Mouse (Mus musculus) cerebellum, adult 2 months (tissue): ENCODE measurements around the gene Ints7. TPM values are rescaled to one million over a fixed set of nuclear protein-coding genes. Genes with fewer than 3 reads are reported as not detected.

ENCODE experiments used
- DNase-seq, 2 experiments: peaks; one replicate each; pipeline ENCODE4 v3.0.0; 2021
- H3K27ac ChIP-seq: fragments of 200-500 bp; 2 replicates; pipeline ENCODE4 v1.5.1; 2012; ENCODE audit warnings: low read length, control low read depth, inconsistent platforms; ENCODE audit not compliant: insufficient read depth
- H3K27me3 ChIP-seq: fragments of 200-500 bp; 2 replicates; pipeline ENCODE4 v1.6.1; 2012; ENCODE audit warnings: inconsistent platforms, mild to moderate bottlenecking, low read length, moderate library complexity; ENCODE audit not compliant: control insufficient read depth, insufficient read depth
- H3K4me1 ChIP-seq: fragments of 200-500 bp; 2 replicates; pipeline ENCODE4 v1.6.1; 2011; ENCODE audit warnings: low read length; ENCODE audit not compliant: control insufficient read depth, insufficient read depth
- H3K4me3 ChIP-seq: fragments of 200-500 bp; replicated peaks from 2 replicates; pipeline ENCODE3; 2011; ENCODE audit warnings: mild to moderate bottlenecking, low read depth, low read length, control low read depth; ENCODE audit not compliant: insufficient read depth
- CTCF ChIP-seq: fragments of 200-500 bp; IDR thresholded peaks from 2 replicates; pipeline ENCODE4 v1.5.1; 2011; ENCODE audit warnings: low read depth, mild to moderate bottlenecking, control low read depth, low read length, moderate library complexity, borderline replicate concordance; ENCODE audit not compliant: insufficient read depth
- POLR2A ChIP-seq: fragments of 200-500 bp; IDR thresholded peaks from 2 replicates; pipeline ENCODE4 v1.6.1; 2011; ENCODE audit warnings: low read length, control low read depth, borderline replicate concordance; ENCODE audit not compliant: insufficient read depth
- WGBS: fragments of 180-500 bp; shearing (Covaris S2); methylation state at CpG from one replicate; pipeline ENCODE4 v1.1.7; 2018; 5-methylcytosine and 5-hydroxymethylcytosine counted together
- polyA plus RNA-seq: library from polyadenylated mRNA; depleted of rRNA; stranded (reverse); fragments of >200 nt; gene quantifications from 2 replicates; pipeline ENCODE4 v1.2.3, GENCODE M21; 2012

Gene Ints7
- polyA plus RNA-seq, 1 experiment = 34.5 TPM

DNA sequence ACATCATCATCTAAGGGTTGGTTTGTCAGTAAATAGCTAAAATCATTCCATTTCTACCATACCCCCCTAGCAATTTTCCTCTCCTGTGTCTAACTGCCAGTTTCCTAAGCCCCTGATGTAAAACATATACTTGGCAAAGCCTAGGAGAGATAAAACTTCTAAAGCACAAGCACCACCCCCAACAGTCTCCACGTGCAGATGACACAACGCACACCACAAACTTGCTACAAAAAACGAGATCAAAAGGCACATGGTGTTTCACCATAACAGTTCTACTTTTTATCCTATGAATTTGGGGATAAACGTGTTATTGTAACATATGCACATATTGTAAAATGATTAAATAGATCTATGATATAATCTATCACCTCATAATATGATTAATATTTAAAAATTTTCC lies 33.8 kb upstream of the Ints7 start:
- TF ChIP-seq CTCF (no peak), POLR2A (no peak)
- H3K4me1 ChIP-seq = no peaks in the 10 kb centered on the region
- DNase-seq = no peak
- H3K4me3 ChIP-seq = no peak overlapping the region
- no peaks in the 10 kb centered on the region for H3K27me3 ChIP-seq
- 90% methylated on average over 4 of the region's 4 CpGs for WGBS
- H3K27ac ChIP-seq = no peak overlapping the region

DNA sequence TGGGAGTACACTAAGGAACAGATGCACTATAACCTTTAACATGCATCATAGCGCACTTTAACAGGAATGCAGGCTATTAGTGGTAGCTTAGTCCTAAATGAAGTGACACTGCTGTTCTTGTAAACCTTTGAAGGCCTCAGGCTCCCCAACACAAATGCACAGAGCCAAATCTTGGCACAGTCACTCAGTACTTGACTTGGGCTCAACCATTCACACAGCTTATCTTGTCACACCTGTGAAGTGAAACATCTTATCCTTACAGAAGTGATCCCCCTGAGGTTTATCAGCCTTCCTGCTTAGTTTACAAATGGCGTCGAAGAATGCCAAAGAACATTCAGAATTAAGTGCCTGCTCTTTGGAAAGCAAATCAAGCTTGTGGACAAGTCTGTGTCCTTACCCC lies 31.7 kb upstream of the Ints7 start:
- WGBS = 92% methylated on average over 3 of the region's 3 CpGs
- Histone ChIP-seq H3K27ac (no peak overlapping the region), H3K27me3 (no peaks in the 10 kb centered on the region), H3K4me1 (no peaks in the 10 kb centered on the region), H3K4me3 (no peak overlapping the region)
- DNase-seq = no peak
- TF ChIP-seq POLR2A (no peak), CTCF (no peak)

DNA sequence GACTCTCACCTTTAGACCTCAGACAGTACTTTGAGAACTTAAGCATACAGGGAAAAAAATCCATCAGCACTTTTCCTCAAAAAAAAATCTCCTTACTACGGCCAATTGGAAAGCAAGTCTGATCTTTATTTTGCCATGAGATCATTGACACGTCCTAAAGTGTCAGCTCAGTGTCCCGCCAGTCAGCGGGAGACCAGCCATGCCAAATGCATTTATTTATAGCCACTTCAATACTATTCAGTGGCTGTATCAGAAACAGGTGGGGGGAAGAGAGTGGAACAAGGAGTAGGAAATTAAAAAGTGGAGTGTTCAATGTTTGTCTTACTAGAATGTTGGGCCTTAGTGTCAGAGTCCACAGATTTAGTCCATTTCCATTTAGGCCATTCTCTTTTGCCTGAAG lies 24.6 kb upstream of the Ints7 start:
- DNase-seq = no peak
- no peak overlapping the region for H3K4me3 ChIP-seq
- no peak for TF ChIP-seq CTCF
- TF ChIP-seq POLR2A = no peak
- no peaks in the 10 kb centered on the region for H3K27me3 ChIP-seq
- no peaks in the 10 kb centered on the region for H3K4me1 ChIP-seq
- H3K27ac ChIP-seq = no peak overlapping the region
- WGBS = 56% methylated on average over 4 of the region's 4 CpGs

DNA sequence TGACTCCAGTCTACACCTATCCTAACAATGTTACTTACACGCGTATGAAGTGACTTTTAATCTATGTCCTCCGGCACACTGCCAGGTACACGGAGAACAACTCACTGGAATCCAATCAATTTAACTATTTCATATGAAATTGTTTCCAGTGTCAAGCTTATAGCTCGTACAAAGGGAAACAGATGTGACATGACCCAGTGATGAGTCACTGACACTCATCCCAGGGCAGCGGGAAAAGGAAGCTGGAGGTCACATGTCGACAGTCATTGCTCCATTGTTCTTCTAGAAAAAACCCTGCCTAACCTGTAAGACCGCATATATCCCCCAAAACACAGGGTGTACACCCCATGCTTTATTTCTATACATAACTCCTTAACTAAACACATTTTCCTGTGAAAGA lies 18.3 kb upstream of the Ints7 start:
- Histone ChIP-seq H3K27ac (no peak overlapping the region), H3K27me3 (no peaks in the 10 kb centered on the region), H3K4me3 (no peak overlapping the region), H3K4me1 (no peaks in the 10 kb centered on the region)
- TF ChIP-seq CTCF (no peak), POLR2A (no peak)
- no peak for DNase-seq
- 85% methylated on average over 8 of the region's 8 CpGs for WGBS

DNA sequence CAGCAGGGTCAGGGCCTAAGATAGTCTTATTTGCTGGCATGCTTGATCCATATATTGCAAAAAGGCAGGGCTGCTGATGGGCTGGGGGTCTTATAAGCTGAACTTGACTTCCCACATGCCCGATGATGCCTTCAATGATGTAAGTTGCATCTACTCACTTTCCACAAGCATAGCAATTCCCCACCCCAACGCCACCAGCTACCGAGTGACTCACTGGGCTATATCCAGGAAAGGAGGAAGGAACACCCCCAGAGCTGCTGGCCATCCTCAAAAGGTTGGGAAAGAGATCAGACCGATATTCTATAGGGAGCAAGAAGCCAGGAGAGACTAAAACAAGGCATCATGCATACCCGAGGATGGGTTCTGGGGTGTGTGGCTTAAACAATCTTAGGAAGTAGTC lies 15.7 kb upstream of the Ints7 start:
- Histone ChIP-seq H3K4me3 (no peak overlapping the region), H3K27ac (no peak overlapping the region), H3K4me1 (no peaks in the 10 kb centered on the region), H3K27me3 (no peaks in the 10 kb centered on the region)
- WGBS = 93% methylated on average over 5 of the region's 5 CpGs
- DNase-seq = no peak
- TF ChIP-seq CTCF (no peak), POLR2A (no peak)

DNA sequence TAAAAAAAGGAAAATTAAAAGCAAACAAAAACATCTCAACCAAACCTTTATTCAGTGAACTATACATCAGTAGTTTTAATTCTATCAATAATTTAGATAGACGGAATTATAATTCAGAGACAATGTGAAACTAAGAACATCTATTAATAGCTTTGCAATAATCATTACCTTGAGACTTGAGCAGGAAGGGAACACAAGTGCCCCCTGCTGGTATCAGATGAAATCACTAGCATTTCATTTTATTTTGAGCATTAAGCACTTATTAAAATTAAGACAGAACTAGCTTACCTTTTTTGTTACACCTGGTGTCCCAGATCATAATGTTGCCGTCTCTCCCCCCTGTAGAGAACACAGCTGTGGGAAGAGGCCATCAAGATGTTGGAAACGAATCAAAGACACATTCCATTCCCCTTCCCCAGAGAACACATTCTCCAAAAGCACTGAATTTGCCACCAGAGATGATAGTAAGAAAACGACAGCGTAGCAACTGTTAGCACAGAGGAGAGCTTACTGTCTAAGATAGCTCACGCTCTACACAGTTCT lies 12.5 kb upstream of the Ints7 start:
- WGBS = 25% methylated on average over 6 of the region's 6 CpGs
- H3K4me3 ChIP-seq = no peak overlapping the region
- H3K27ac ChIP-seq = no peak overlapping the region
- H3K4me1 ChIP-seq = no peaks in the 10 kb centered on the region
- TF ChIP-seq CTCF (peak; percentile 18; the same call in 1 of the 2 replicates), POLR2A (no peak)
- H3K27me3 ChIP-seq = no peaks in the 10 kb centered on the region
- DNase-seq = peak; percentile 25 to 46

DNA sequence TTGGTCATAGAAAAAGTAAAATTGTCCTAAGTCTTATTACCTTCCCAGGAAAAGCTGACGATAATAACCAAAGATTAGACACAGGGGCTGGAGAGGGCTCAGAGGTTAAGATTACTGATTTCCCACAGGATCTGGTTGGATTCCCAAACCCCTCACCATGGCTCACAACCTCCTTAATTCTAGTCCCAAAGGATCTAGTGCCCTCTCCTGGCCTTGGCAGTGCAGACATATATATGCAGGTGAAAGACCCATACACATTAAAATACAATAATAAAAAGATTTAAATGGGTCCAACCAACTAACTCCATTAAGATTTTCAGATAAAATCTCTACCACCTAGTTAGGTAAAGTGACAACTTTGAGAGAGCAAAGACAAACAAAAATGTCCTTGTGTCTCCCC lies 7.6 kb upstream of the Ints7 start:
- H3K4me3 ChIP-seq = no peak overlapping the region
- TF ChIP-seq POLR2A (no peak), CTCF (peak; percentile 24; the same call in 1 of the 2 replicates)
- DNase-seq = no peak
- no peaks in the 10 kb centered on the region for H3K27me3 ChIP-seq
- no peak overlapping the region for H3K27ac ChIP-seq
- 83% methylated on average over 1 of the region's 1 CpGs for WGBS
- H3K4me1 ChIP-seq = no peaks in the 10 kb centered on the region

DNA sequence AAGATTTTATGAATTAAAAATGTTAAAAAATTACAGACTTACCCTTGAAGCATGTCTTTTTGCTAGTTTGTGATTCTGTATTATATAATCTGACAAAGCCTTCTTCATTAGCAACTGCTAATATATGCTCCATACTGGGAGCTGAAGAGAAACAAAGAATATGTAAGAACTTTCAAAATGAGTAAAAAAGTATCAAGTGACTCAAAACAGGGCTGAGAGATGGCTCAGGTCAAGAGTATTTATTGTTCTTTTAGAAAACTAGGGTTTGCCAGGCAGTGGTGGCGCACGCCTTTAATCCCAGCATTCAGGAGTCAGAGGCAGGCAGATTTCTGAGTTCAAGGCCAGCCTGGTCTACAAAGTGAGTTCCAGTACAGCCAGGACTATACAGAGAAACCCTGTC lies 5.8 kb upstream of the Ints7 start:
- no peak for DNase-seq
- no peak overlapping the region for H3K4me3 ChIP-seq
- no peaks in the 10 kb centered on the region for H3K27me3 ChIP-seq
- TF ChIP-seq CTCF (no peak), POLR2A (no peak)
- WGBS = 98% methylated on average over 2 of the region's 2 CpGs
- no peak overlapping the region for H3K27ac ChIP-seq
- peaks cover 2% of the 10 kb centered on the region; the same call in 1 of the 2 replicates for H3K4me1 ChIP-seq

DNA sequence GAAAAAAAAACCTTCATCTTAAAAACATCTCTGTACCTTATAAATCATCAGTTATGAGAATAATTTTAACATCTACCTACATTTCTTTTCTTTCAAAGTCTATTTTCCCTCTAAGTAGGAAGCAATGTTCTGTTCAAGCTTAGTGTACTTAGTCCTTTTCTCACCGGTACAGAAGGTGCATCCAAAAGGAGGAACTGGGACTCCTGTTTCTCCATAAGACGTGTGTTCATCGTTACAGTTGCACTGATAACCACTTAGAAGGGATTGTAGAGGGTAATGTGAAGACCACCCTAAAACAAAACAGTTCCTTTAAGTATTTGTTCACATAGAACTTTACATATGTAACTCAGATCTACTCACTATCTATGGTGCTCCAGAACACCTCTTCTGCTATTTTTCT lies 5.0 kb upstream of the Ints7 start:
- WGBS = 92% methylated on average over 3 of the region's 3 CpGs
- Histone ChIP-seq H3K27ac (no peak overlapping the region), H3K4me3 (no peak overlapping the region), H3K27me3 (no peaks in the 10 kb centered on the region), H3K4me1 (peaks cover 2% of the 10 kb centered on the region; the same call in 1 of the 2 replicates)
- TF ChIP-seq POLR2A = no peak
- no peak for TF ChIP-seq CTCF
- no peak for DNase-seq
